Mouse (Mus musculus): Measurements from ENCODE around the gene Lag3. TPM values are rescaled to one million over a fixed set of nuclear protein-coding genes. Genes with fewer than 3 reads are reported as not detected.

The Lag3 gene
- polyA plus RNA-seq, 1 experiment from 2014 or later = 2.8 TPM

DNA sequence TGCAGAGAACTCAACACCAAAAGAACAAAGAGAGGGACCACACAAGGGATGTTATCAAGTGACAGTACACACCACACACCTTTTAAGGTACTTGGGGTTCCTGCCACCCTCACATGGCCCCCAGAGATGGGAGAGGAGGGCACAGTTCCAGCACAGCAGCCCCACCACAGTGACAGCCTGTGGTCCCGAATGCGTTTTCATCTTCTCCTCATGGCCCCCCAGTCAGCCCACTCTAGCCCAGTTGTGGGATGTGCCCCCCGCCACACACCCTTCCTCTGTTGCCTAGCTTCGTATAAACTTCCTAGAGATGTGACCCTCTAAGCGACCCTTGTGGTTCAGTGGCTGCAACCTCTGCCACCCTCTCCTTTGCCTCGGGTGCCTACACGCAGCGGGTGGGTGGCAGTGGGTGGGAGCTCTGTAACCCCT, 25.5 kb downstream of the Lag3 start:
- Histone ChIP-seq H3K9me3 (no peaks in the 10 kb centered on the region), H3K4me2 (no peak overlapping the region), H3K36me3 (replicated peaks) (no peaks in the 10 kb centered on the region), H3K27me3 (replicated peaks) (no peaks in the 10 kb centered on the region), H3K4me1 (no peaks in the 10 kb centered on the region), H3K4me3 (no peak overlapping the region), H3K27ac (no peak overlapping the region), H3K9ac (no peak overlapping the region)
- ATAC-seq (replicated peaks) = no peak
- WGBS = 96% methylated on average over 8 of the region's 8 CpGs

DNA sequence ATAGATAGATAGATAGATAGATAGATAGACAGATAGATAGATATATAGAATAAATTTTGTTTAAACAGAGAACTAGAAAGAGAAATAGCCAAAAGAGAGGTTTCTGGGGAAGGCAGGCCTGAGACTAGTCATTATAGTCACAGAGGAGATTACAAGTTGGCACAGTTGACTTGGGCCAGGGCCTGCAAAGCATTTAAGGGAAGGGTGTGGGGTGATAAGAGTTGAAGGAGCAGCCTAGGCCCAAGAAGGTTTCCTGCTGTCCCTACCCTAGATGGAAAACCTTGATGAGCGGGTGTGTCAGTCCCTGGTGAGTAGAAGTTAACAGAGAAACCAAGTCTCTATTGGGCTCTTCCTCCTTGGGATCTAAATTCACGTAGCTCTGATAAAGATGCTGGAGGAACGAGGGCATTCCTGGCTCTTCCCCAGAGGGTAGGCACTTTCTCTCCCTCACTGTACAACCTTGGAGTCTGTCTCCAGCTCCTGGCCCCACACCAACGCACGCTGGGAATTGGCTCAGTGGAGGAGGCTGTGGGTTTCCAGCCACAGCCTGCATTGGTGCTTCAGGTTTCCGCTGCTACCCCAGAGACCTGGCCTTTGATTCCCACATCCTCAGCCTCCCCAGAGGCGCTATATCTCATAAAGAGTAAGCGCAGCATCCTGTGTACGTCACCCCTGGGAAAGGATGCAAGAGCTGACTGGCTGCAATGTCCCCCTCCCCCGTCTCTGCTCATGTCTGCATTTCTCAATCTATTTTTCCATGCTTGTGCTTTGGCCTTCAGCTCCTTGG, 26.6 kb downstream of the Lag3 start:
- no peak for ATAC-seq (replicated peaks)
- no peaks in the 10 kb centered on the region for H3K9me3 ChIP-seq
- 72% methylated on average over 10 of the region's 10 CpGs for WGBS

DNA sequence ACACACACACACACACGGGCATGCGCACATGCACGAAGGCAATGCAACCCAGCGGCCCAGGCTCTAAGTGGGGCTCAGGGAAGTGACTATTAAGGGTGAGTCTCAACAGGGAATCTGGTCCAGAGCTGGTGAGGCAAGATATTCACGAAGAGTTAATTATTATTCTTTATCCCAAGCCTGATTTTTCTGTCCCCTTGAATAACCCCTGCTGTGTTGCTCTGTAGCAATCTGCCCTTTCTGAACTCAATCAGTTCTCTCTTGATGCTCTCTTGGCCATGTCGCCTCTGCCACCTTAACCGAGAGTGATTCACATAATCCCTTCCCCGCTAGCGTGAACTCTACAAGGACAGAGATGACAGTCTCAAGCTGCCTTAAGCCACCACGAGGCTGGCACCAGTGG, 28.2 kb downstream of the Lag3 start:
- no peak overlapping the region for H3K4me2 ChIP-seq
- no peak for ATAC-seq (replicated peaks)
- 58% methylated on average over 10 of the region's 10 CpGs for WGBS

More for the DNA sequence above, 26.6 kb downstream of the Lag3 start:
- no peaks in the 10 kb centered on the region for H3K27me3 ChIP-seq (replicated peaks)
- no peak overlapping the region for H3K4me3 ChIP-seq
- no peaks in the 10 kb centered on the region for H3K36me3 ChIP-seq (replicated peaks)
- H3K9ac ChIP-seq = no peak overlapping the region
- no peak overlapping the region for H3K4me2 ChIP-seq
- H3K27ac ChIP-seq = no peak overlapping the region
- no peaks in the 10 kb centered on the region for H3K4me1 ChIP-seq

DNA sequence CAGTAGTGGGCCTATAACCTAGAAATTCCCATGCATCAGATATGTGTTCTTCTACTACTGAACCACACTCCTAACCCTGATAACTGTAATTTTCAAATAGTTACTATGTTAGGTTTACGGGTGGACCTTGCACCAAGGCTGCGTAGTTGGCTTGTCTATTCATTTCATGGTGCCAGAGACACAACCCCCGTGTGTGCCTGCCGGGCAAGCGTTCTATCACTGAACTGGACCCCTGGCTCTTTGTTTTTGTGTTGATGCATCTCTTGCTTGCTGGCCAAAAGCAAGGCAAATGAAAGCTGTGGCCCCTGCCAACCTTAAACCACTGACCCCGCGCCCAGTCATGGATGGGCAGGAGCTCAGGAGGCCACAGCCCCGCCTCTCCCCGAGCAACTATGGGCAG, 29.7 kb downstream of the Lag3 start:
- Histone ChIP-seq H3K27me3 (replicated peaks) (no peaks in the 10 kb centered on the region), H3K36me3 (replicated peaks) (no peaks in the 10 kb centered on the region), H3K4me2 (no peak overlapping the region), H3K4me3 (no peak overlapping the region), H3K9me3 (no peaks in the 10 kb centered on the region), H3K27ac (no peak overlapping the region), H3K9ac (no peak overlapping the region), H3K4me1 (no peaks in the 10 kb centered on the region)
- WGBS = 94% methylated on average over 9 of the region's 9 CpGs
- no peak for ATAC-seq (replicated peaks)

More for the DNA sequence above, 28.2 kb downstream of the Lag3 start:
- Histone ChIP-seq H3K4me3 (no peak overlapping the region), H3K27me3 (replicated peaks) (no peaks in the 10 kb centered on the region), H3K4me1 (no peaks in the 10 kb centered on the region), H3K9me3 (no peaks in the 10 kb centered on the region), H3K36me3 (replicated peaks) (no peaks in the 10 kb centered on the region), H3K9ac (no peak overlapping the region), H3K27ac (no peak overlapping the region)

DNA sequence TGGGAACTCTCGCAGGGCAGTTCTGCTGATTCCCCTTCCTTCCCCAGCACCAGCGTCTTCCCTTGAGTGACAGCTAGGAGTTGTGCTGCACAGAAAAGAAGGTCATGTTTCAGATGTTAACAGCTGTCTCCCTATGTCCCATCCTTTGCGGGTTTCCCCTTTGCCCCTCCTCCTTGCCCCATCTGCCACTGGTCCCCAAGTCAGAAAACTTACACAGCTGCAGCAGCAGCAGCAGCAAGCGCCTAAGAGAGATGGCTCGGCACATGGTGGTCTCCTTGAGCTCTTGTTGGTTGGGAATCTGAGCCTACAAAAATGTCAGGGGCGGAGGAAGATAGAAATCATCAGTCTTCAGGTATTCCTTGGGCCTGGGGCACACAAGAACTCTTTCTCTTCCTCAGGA, 32.1 kb downstream of the Lag3 start:
- H3K27ac ChIP-seq = no peak overlapping the region
- no peaks in the 10 kb centered on the region for H3K9me3 ChIP-seq
- no peaks in the 10 kb centered on the region for H3K27me3 ChIP-seq (replicated peaks)
- ATAC-seq (replicated peaks) = no peak
- no peak overlapping the region for H3K4me2 ChIP-seq
- H3K36me3 ChIP-seq (replicated peaks) = no peaks in the 10 kb centered on the region
- H3K9ac ChIP-seq = no peak overlapping the region
- WGBS = 66% methylated on average over 6 of the region's 6 CpGs
- H3K4me3 ChIP-seq = no peak overlapping the region
- H3K4me1 ChIP-seq = no peaks in the 10 kb centered on the region

DNA sequence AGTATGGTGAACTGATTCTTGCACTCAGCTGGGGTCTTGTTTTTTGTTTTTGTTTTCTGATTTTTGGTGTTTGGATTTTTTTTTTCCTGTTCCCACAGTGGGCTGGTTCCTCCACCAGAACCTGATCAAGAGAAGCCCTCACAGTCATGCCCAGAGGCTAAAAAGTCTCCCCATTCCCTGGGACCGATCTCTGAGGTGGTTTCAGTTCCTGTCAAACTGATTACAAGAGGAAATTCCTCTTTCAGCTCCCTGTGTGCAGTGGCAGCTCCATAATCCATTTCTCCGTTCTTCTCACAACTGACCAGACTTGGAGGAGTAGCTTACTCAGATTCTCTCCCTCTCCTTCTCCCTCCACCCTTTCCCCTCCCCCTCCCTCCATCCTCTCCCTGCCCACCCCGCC, 37.2 kb downstream of the Lag3 start:
- Histone ChIP-seq H3K27me3 (replicated peaks) (no peaks in the 10 kb centered on the region), H3K4me2 (no peak overlapping the region), H3K4me1 (no peaks in the 10 kb centered on the region), H3K9ac (no peak overlapping the region), H3K27ac (no peak overlapping the region), H3K4me3 (no peak overlapping the region), H3K9me3 (no peaks in the 10 kb centered on the region), H3K36me3 (replicated peaks) (no peaks in the 10 kb centered on the region)
- no peak for ATAC-seq (replicated peaks)
- 60% methylated on average over 2 of the region's 3 CpGs for WGBS

DNA sequence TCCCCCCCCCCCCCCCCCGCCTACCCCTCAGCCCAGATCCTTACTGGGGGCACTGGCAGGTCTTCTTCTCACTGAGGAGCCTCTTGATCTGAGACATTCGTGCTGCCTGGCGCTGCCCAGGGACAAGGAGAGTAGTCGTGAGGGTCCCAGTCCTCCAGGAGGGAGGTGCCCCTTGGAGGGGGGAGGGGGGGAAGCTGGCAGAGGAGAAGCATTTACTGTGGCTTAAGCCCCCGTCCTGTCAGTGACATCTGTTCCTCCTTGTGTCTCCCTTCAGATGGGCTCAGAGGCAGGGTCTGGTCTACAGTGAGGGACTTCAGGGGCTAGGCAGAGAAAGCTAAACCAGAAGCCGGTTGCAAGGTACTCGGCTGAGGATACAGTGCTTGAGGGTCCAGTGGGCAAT, 44.9 kb downstream of the Lag3 start:
- Histone ChIP-seq H3K9ac (no peak overlapping the region), H3K4me1 (peaks cover 40% of the 10 kb centered on the region), H3K36me3 (replicated peaks) (no peaks in the 10 kb centered on the region), H3K9me3 (no peaks in the 10 kb centered on the region), H3K4me2 (no peak overlapping the region), H3K27me3 (replicated peaks) (no peaks in the 10 kb centered on the region), H3K4me3 (no peak overlapping the region), H3K27ac (no peak overlapping the region)
- WGBS = 45% methylated on average over 6 of the region's 7 CpGs
- no peak for ATAC-seq (replicated peaks)

DNA sequence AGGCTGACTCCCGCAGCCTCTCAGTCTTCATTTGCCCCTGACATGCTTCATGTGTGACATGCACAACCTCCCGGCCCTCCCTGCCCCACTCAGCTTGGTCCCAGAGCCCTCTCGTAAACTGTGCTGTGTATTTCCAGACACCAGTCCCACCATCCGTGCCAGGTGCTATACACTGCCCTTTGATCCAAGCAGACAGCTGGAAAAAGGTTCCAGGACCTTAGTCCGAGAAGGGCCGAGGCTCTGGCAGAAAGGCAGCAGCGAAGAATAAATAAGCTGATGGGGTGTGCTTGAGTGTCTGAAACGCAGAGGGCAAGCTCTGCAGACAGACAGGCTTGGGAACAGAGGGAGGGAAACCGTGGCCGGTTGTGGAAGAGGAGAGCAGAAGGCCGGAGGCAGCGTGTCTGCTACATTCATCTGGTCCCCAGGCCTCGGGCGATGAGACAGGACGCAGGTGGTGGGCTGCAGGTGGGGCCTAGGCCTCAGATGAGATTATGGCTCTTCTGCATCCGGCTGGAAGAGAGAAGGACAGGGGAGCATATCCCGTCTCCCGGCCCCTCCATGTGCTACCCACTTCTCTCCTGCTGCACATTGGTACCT, 45.6 kb downstream of the Lag3 start:
- Histone ChIP-seq H3K27ac (peak overlapping the region; percentile 97), H3K4me1 (peaks cover 47% of the 10 kb centered on the region)

DNA sequence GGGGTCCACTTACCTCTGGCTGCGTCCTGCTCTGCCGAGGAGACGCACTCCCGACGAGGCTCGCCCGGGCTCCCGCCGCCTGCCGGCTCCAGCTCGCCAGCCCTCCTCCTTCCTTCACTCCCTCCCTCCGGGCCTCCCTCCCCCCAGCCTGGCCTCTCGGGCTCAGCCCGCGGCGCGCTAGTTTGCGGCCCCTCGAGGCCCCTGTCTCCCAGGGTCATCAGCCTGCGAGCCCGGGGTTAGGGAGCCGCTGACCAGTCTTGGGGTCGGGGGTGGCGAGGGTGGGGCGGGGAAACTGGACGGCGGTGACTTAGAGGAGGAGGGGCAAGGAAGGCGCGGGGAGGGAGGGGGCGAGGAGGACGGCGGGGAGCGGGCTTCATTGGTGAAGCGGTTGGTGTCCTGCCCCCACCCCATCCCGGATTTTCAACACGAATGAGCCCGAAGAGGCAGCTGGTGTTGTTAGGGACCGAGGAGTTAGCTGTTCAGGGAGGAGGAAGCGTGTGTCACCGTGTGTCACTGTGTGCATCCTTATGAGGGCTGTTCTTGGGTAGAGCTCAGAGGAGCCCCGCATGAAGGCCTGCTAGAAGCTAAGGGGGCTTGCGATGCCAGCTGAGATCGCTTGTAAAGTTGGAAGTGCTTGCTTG, 47.7 kb downstream of the Lag3 start, which contains the start of gene Gpr162:
TSS of gene Gpr162 (minus strand) at position 326 of the 641 bp plus-strand sequence.
- 1% methylated on average over 28 of the region's 43 CpGs for WGBS
- peaks cover 68% of the 10 kb centered on the region for H3K4me1 ChIP-seq
- H3K27me3 ChIP-seq (replicated peaks) = no peaks in the 10 kb centered on the region

More for the DNA sequence above, 45.6 kb downstream of the Lag3 start:
- no peak for ATAC-seq (replicated peaks)
- H3K27me3 ChIP-seq (replicated peaks) = no peaks in the 10 kb centered on the region
- no peaks in the 10 kb centered on the region for H3K36me3 ChIP-seq (replicated peaks)
- no peak overlapping the region; the same call in 1 of the 2 replicates for H3K9ac ChIP-seq
- WGBS = 52% methylated on average over 18 of the region's 18 CpGs
- H3K4me2 ChIP-seq = no peak overlapping the region
- no peak overlapping the region for H3K4me3 ChIP-seq
- no peaks in the 10 kb centered on the region for H3K9me3 ChIP-seq

DNA sequence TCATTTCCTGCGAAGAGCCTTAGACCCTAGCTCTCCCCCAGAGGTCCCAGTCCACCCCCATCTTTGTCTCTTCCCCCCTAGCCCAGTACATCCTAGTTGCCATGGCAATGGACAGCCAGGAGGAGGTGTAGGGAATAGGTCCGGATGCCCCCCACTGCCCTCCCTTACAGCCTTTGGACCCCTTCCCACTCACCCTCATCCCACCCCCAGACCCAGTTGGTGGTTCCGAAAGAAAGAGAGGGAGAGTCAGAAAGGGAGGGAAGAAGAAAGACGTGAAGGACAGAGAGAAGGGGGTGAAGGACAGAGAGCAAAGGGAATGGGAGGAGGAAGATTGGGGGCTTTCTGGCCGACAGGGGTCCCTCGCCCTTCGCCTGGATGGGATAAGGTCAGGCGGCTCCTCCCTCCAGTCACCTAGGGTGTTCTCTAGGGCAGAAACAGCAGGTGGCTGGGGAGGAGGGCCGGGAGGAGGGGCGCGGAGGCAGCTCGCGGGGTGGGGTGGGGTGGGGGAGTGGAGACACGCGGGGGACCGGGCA, 48.3 kb downstream of the Lag3 start:
- H3K4me2 ChIP-seq = peak overlapping the region; percentile 75
- H3K4me3 ChIP-seq = peak overlapping the region; percentile 81
- peak; percentile 34 for ATAC-seq (replicated peaks)
- no peaks in the 10 kb centered on the region for H3K9me3 ChIP-seq
- peak overlapping the region; percentile 92 for H3K9ac ChIP-seq
- H3K27ac ChIP-seq = peak overlapping the region; percentile 97
- 0% methylated on average over 8 of the region's 16 CpGs for WGBS
- no peaks in the 10 kb centered on the region for H3K36me3 ChIP-seq (replicated peaks)
- no peaks in the 10 kb centered on the region for H3K27me3 ChIP-seq (replicated peaks)
- H3K4me1 ChIP-seq = peaks cover 73% of the 10 kb centered on the region

More for the DNA sequence above, 47.7 kb downstream of the Lag3 start, which contains the start of gene Gpr162:
- peak within 1 kb of the TSS; percentile 92 for H3K9ac ChIP-seq
- H3K4me3 ChIP-seq = peak within 1 kb of the TSS; percentile 81
- peak within 1 kb of the TSS; percentile 75 for H3K4me2 ChIP-seq
- no peaks in the 10 kb centered on the region for H3K9me3 ChIP-seq
- H3K36me3 ChIP-seq (replicated peaks) = no peaks in the 10 kb centered on the region
- H3K27ac ChIP-seq = peak within 1 kb of the TSS; percentile 97
- ATAC-seq (replicated peaks) = peak; percentile 70

DNA sequence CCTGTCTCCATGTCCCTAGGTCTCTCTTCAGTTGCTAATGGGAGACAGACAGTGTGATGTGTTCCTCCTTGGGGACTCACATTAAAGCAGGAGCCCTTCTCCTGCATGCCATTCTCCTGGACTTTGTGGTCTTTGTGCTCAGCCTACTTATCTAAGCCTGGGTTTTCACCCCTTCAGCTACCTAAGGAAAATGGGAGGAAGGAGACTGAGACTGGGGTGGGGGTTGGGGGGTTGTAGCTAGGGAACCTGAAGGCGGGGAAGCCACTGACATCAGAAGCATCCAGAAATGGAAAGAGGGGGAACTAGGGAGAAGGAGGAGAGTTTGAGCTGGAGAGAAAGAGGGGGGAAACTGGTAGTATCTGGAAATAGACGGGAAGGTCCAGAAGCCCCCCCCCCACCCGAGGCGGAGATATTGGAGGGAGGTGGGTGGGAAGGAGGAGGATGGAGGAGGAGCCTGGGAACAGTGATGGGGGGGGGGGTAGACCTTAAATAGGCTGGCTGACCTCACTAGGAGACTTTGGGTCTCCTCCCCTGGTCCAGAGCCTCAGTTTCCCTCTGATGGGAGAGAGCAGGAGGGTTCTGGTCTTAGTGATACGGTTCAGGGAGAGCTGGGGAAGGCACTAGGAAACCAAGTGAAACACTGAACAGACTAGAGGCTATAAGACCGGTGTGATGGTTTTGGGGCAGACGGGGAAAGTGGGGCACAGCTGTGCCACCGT, 48.9 kb downstream of the Lag3 start:
- WGBS = 3% methylated on average over 8 of the region's 8 CpGs
- H3K4me1 ChIP-seq = peaks cover 79% of the 10 kb centered on the region
- no peaks in the 10 kb centered on the region for H3K9me3 ChIP-seq
- H3K27ac ChIP-seq = peak overlapping the region; percentile 97
- H3K4me2 ChIP-seq = peak overlapping the region; percentile 75
- H3K9ac ChIP-seq = peak overlapping the region; percentile 92
- H3K36me3 ChIP-seq (replicated peaks) = no peaks in the 10 kb centered on the region
- no peaks in the 10 kb centered on the region for H3K27me3 ChIP-seq (replicated peaks)
- peak overlapping the region; percentile 81 for H3K4me3 ChIP-seq
- peak; percentile 5 for ATAC-seq (replicated peaks)

DNA sequence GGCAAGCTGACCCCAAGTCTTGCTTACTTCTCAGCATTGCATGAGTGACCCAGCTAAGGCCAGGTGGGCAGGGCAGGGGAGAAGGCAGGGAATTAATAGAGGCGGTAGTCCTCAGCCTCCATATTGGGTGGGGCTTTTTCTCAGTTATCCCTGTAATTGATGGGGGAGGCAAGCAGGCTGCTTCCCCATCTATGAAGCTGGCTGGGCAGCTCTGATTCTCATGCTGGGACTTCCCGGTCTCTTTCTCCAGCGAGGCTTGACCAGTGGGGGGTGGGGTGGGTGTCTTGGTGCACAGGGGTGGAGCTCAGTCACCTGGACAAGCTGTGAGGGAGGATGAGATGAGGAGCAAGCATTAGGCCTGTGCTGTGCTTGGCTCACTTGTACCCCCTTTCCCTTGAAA, 49.7 kb downstream of the Lag3 start:
- H3K4me3 ChIP-seq = peak overlapping the region; percentile 81
- no peaks in the 10 kb centered on the region for H3K9me3 ChIP-seq
- ATAC-seq (replicated peaks) = no peak
- H3K27me3 ChIP-seq (replicated peaks) = no peaks in the 10 kb centered on the region
- peak overlapping the region; percentile 92 for H3K9ac ChIP-seq
- peak overlapping the region; percentile 97 for H3K27ac ChIP-seq
- WGBS = 46% methylated on average over 3 of the region's 3 CpGs
- peak overlapping the region; percentile 75 for H3K4me2 ChIP-seq
- no peaks in the 10 kb centered on the region for H3K36me3 ChIP-seq (replicated peaks)
- peaks cover 79% of the 10 kb centered on the region for H3K4me1 ChIP-seq

Data from midbrain, embryonic 15.5 days (tissue).